Mouse (Mus musculus) hindbrain, embryonic 12.5 days (tissue): ENCODE measurements around the gene Fancc. TPM values are rescaled to one million over a fixed set of nuclear protein-coding genes. Genes with fewer than 3 reads are reported as not detected.

Experiments used
- ATAC-seq: fragments of 200-750 bp; cut with Nextera tagmentation; 2 replicates; pipeline ENCODE4 v1.8.0; 2017; ENCODE audit warnings: moderate TSS enrichment; ENCODE audit not compliant: low FRiP score
- H3K27ac ChIP-seq: fragments of 300-500 bp; sonication (generic); 2 replicates; pipeline ENCODE4 v1.5.1; 2016; ENCODE audit warnings: mild to moderate bottlenecking
- H3K27me3 ChIP-seq: fragments of 300-500 bp; sonication (generic); 2 replicates; pipeline ENCODE4 v1.6.1; 2016; ENCODE audit warnings: mild to moderate bottlenecking
- H3K36me3 ChIP-seq: fragments of 300-500 bp; sonication (generic); 2 replicates; pipeline ENCODE4 v1.6.1; 2016; ENCODE audit warnings: mild to moderate bottlenecking
- H3K4me1 ChIP-seq: fragments of 300-500 bp; sonication (generic); 2 replicates; pipeline ENCODE4 v1.6.1; 2016
- H3K4me2 ChIP-seq: fragments of 300-500 bp; sonication (generic); replicated peaks from 2 replicates; pipeline ENCODE4 v1.6.1; 2016; ENCODE audit warnings: mild to moderate bottlenecking
- H3K4me3 ChIP-seq: fragments of 300-500 bp; sonication (generic); 2 replicates; pipeline ENCODE4 v1.5.1; 2016; ENCODE audit warnings: mild to moderate bottlenecking
- H3K9ac ChIP-seq: fragments of 300-500 bp; sonication (generic); 2 replicates; pipeline ENCODE4 v1.6.1; 2016; ENCODE audit warnings: mild to moderate bottlenecking, moderate library complexity
- H3K9me3 ChIP-seq: fragments of 300-500 bp; sonication (generic); replicated peaks from 2 replicates; pipeline ENCODE4 v1.6.1; 2016; ENCODE audit warnings: mild to moderate bottlenecking
- WGBS: fragments of 180-500 bp; shearing (Covaris S2); methylation state at CpG from one replicate; pipeline ENCODE4 v1.1.7; 2016; 5-methylcytosine and 5-hydroxymethylcytosine counted together
- polyA plus RNA-seq: library from polyadenylated mRNA; unstranded; fragments of >200 nt; fragmentation: Nextera tagmentation; extraction: Ambion mirVana; gene quantifications from 2 replicates; pipeline ENCODE4 v1.2.1, GENCODE M21; 2016

The Fancc gene
- polyA plus RNA-seq, 1 experiment from 2014 or later = 20.4 TPM

DNA sequence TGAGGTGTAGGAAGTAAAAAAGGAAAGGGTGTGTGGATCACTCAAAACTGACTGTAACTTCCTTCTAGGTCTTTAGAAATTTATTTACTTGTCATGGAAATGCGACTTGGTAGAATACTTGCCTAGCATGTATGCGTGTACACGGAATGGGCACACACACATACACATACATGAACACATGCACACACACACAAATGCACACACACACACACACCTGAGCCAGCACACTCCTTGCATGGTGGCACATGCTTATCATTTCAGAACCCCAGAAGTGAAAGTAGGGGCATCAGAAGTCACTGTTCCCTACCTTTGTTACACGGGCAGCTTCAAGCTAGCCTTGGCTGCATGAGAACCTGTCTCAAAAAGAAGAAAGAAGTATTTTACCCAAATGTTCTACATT lies 220.7 kb downstream of the Fancc start:
- no peaks in the 10 kb centered on the region for H3K9me3 ChIP-seq
- ATAC-seq = no peak
- 93% methylated on average over 4 of the region's 4 CpGs for WGBS
- H3K9ac ChIP-seq = no peak overlapping the region
- H3K4me2 ChIP-seq = no peak overlapping the region
- H3K27me3 ChIP-seq = peaks cover 30% of the 10 kb centered on the region
- H3K4me1 ChIP-seq = peaks cover 38% of the 10 kb centered on the region
- H3K36me3 ChIP-seq = no peaks in the 10 kb centered on the region
- H3K4me3 ChIP-seq = no peak overlapping the region
- no peak overlapping the region for H3K27ac ChIP-seq

DNA sequence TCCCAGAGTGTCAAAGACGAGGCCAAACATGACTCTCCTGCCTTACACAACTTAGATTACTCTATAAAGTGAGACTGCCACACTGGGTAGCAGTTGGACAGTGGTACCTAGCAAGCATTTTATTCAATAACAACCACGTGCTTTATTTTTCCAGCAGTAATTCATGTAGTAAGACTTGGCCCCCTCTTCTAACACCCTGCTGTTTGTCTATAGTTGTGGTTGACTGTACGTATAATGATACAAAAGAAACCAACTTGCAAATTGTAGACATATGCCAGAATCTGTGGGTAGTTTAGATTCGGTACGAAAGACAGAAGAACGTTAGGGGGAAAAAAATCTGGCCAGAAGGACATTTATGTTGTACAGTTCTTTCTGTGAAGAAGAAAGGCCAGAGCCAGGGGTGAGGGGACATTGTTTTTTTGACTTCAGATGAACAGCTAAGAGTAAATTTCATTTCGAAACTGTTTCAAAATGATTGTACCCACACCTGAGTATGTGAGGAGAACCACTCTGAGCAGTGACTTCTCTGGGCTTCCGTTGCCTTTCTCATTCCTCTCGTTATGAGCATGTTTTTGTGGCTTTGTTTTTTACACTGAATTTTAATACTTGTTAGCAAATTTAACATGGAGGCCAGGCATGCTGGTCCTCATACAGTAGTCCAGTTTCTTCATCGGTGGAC lies 222.5 kb downstream of the Fancc start:
- no peak overlapping the region for H3K9ac ChIP-seq
- H3K9me3 ChIP-seq = no peaks in the 10 kb centered on the region
- H3K4me1 ChIP-seq = peaks cover 28% of the 10 kb centered on the region
- H3K4me2 ChIP-seq = peak overlapping the region; percentile 30
- ATAC-seq = no peak
- 0 out of 2 replicates have a peak overlapping the region, but pooled peaks have one; percentile 3 for H3K4me3 ChIP-seq
- 83% methylated on average over 10 of the region's 10 CpGs for WGBS
- no peak overlapping the region for H3K27ac ChIP-seq
- H3K36me3 ChIP-seq = no peaks in the 10 kb centered on the region
- H3K27me3 ChIP-seq = peaks cover 40% of the 10 kb centered on the region

DNA sequence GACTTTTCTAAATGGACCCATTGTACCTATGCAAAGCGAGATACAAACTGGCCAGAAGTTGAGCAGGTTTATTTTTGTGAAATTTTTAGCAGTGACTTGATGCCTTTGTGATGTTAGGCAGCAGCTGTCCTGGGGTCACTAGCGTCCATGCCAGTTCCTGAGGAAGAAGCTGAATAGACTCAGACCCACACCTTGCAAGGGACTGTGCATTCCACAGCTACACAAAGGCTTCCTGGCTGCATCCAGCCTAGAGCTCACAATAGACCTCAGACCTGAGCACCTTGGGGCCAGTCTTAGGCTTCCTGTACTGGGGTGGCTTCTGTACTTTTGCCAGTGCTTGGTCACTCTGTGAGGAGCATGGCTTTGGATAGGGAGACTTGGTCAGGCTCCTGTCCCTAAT lies 223.2 kb downstream of the Fancc start:
- Histone ChIP-seq H3K27me3 (peaks cover 44% of the 10 kb centered on the region), H3K27ac (no peak overlapping the region), H3K4me1 (peaks cover 22% of the 10 kb centered on the region), H3K4me2 (peak overlapping the region; percentile 30), H3K9me3 (no peaks in the 10 kb centered on the region), H3K4me3 (peak overlapping the region; percentile 14; the same call in 1 of the 2 replicates), H3K9ac (no peak overlapping the region), H3K36me3 (no peaks in the 10 kb centered on the region)
- 30% methylated on average over 2 of the region's 2 CpGs for WGBS
- no peak for ATAC-seq

DNA sequence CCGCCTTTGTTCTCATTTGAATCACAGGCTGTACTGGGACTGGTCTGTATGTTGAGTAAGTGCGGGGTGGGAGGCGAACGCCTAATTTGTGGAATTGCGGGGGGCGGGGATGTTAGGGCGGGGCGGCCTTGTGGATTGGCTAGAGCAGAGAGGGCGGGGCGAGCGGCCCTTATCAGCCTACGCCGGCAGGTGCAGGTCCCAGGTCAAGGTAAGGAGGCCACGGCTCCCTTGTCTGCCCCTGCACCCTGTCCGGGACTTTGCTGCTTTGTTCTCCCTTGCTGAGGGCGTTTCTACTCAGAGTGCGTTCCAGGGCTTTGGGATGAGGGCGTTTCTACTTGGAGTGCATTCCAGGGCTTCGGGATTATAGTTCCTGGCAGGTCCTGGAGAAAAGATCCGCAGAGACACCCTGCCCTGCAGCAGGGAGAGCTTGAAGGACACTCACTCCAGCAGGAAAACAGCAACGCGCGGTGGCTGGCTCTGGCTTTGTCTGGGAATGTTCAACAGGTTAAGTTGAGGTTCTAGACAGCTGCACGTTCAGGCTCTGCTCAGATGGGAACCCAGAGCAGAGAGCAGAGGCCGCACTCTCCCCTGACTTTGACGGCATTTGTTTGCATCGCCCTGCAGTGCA lies 224.4 kb downstream of the Fancc start:
- Histone ChIP-seq H3K4me1 (peaks cover 14% of the 10 kb centered on the region), H3K9ac (peak overlapping the region; percentile 55), H3K27ac (peak overlapping the region; percentile 52), H3K9me3 (no peaks in the 10 kb centered on the region), H3K4me2 (peak overlapping the region; percentile 75), H3K27me3 (peaks cover 39% of the 10 kb centered on the region), H3K4me3 (peak overlapping the region; percentile 43), H3K36me3 (no peaks in the 10 kb centered on the region)
- 1% methylated on average over 23 of the region's 27 CpGs for WGBS
- peak; percentile 90 for ATAC-seq

DNA sequence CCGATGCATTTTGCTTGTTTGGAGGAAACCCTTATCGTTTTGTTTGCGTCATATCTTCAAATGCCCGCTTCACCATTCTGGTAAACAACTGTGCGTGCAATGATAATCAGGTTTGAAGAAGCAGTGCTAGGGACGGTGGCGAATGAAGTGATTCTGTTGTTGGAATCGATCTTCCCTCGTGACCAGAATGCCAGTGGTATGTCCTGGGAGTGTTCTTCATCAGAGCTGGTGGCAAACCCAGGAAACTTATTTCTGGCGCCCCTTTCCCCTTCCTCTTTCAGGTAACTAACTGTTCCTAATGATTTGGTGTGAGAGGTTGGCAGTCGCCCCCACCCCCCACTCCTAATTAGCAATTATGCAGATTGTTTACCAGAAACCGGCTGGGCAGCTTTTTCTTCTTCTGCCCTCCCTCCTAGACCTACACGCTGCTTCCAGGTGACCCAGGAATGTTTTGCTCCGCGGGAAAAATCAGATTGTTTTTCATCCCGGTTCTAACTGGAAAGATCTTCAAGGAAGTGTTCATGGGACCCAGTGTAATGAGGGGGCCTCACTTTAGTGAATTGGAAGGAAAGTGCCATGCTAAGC lies 225.0 kb downstream of the Fancc start:
- ATAC-seq = peak; percentile 57; the same call in 1 of the 2 replicates
- H3K4me2 ChIP-seq = peak overlapping the region; percentile 75
- no peaks in the 10 kb centered on the region for H3K36me3 ChIP-seq
- 7% methylated on average over 16 of the region's 16 CpGs for WGBS
- H3K9ac ChIP-seq = peak overlapping the region; percentile 55; the same call in 1 of the 2 replicates
- H3K9me3 ChIP-seq = no peaks in the 10 kb centered on the region
- peaks cover 38% of the 10 kb centered on the region for H3K27me3 ChIP-seq
- H3K27ac ChIP-seq = 0 out of 2 replicates have a peak overlapping the region, but pooled peaks have one; percentile 52
- peaks cover 14% of the 10 kb centered on the region for H3K4me1 ChIP-seq
- H3K4me3 ChIP-seq = peak overlapping the region; percentile 43

DNA sequence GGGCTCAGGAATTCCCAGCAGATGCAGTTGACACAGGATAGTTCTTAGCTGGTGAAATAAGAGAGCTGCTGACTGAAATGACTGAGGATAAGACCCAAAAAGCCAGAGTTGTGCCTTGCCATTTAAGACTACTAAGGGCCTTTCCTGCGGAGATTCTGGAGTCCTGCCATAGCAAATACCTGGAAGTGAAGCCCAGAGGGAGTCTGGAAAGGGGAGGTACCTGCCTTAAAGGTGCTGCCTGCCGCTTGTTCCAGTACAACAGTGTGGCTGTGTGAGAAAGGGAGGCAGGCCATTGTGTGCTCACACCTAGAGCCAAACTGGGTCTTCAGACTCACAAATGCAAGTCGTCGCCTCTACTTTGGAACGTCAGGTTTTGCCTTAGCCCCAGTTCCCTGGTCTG lies 226.9 kb downstream of the Fancc start:
- no peak for ATAC-seq
- Histone ChIP-seq H3K4me2 (no peak overlapping the region), H3K27ac (no peak overlapping the region), H3K9ac (no peak overlapping the region), H3K36me3 (no peaks in the 10 kb centered on the region), H3K4me1 (peaks cover 14% of the 10 kb centered on the region), H3K4me3 (no peak overlapping the region), H3K27me3 (peaks cover 32% of the 10 kb centered on the region), H3K9me3 (no peaks in the 10 kb centered on the region)
- WGBS = 25% methylated on average over 5 of the region's 5 CpGs

DNA sequence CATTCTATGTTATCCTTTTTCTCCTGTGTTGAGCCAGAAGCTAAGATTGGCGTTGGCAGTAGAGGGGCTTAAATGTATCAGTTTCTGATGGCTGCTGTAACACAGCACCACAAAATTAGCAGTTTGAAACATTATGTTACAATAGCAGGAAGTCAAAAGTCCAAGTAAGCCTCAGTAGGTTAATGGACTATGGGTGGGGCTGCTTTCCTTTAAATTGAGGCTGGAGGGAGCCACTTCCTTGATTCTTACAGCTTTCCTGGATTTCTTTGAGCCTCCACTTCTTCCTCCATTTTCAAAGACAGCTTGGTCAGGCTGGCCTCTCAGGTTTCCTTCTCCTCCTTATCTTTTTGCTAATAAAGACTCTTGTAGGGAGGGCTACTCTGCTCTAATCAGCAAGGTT lies 228.3 kb downstream of the Fancc start:
- H3K4me1 ChIP-seq = peaks cover 14% of the 10 kb centered on the region
- no peaks in the 10 kb centered on the region for H3K36me3 ChIP-seq
- 86% methylated on average over 1 of the region's 1 CpGs for WGBS
- no peak overlapping the region for H3K4me3 ChIP-seq
- no peak for ATAC-seq
- no peak overlapping the region for H3K27ac ChIP-seq
- H3K27me3 ChIP-seq = peaks cover 29% of the 10 kb centered on the region
- no peak overlapping the region for H3K9ac ChIP-seq
- H3K9me3 ChIP-seq = no peaks in the 10 kb centered on the region
- H3K4me2 ChIP-seq = no peak overlapping the region

DNA sequence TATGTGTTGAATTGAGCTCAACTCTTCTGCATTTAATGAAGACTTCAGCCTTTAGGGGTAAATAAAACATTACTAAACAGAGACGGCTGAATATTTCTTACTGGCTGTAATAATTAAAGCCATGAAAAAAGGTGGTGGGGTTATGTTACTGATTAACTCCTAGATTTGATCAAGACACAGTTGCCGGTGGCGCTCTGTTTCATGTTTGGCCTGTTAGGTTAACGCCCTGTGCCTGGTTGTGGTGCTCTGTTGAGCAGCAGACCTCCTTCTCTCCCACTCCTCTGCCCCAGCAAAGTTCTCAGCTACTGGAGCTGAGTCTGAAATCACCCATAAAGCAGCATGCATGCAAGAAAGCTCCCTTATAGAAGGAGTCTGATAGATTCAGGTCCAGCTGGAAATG lies 228.7 kb downstream of the Fancc start:
- WGBS = 82% methylated on average over 4 of the region's 4 CpGs
- no peak overlapping the region for H3K4me3 ChIP-seq
- H3K36me3 ChIP-seq = no peaks in the 10 kb centered on the region
- peaks cover 29% of the 10 kb centered on the region for H3K27me3 ChIP-seq
- no peaks in the 10 kb centered on the region for H3K9me3 ChIP-seq
- H3K4me2 ChIP-seq = no peak overlapping the region
- H3K4me1 ChIP-seq = peaks cover 14% of the 10 kb centered on the region
- H3K27ac ChIP-seq = no peak overlapping the region
- H3K9ac ChIP-seq = no peak overlapping the region
- ATAC-seq = no peak

DNA sequence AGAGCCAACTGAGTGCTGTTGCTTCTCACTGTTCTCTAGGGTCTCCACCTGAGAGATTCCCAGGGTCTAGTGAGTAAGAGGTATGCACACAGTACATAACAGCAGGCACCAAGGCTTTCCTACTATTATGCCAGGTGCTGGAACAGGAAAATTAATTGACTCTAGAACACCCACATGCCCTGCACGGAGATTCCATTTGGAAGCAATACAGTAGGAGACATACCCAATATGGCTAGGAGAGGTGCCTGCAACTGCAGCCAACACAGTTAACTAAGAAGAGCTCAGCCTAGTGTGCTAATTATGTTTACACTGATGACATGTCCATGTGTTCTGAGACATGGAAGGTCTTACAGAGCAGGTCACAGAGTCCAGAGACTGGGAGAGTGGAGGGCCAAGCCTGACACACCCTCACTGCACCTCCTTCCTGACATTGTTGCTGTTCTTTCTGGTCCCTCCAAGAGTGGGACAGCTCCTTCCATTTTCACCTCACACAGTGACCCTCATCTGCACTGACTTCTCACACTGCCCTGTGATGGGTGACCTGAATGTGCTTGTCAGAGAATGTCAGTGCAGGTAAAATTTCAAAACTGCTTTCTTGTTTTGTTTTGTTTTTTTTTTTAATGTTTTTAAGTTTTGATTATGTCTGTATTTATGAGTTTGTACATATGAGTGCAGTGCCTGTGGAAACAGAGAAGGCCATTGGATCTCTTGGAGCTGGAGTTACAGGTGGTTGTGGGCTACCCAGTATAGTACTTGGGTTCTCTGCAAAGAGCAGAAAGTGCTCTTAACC lies 234.7 kb downstream of the Fancc start:
- Histone ChIP-seq H3K4me3 (no peak overlapping the region), H3K27ac (no peak overlapping the region), H3K36me3 (no peaks in the 10 kb centered on the region), H3K4me1 (peaks cover 23% of the 10 kb centered on the region), H3K27me3 (no peaks in the 10 kb centered on the region), H3K4me2 (no peak overlapping the region), H3K9me3 (no peaks in the 10 kb centered on the region), H3K9ac (no peak overlapping the region)
- 83% methylated on average over 1 of the region's 1 CpGs for WGBS
- ATAC-seq = no peak

DNA sequence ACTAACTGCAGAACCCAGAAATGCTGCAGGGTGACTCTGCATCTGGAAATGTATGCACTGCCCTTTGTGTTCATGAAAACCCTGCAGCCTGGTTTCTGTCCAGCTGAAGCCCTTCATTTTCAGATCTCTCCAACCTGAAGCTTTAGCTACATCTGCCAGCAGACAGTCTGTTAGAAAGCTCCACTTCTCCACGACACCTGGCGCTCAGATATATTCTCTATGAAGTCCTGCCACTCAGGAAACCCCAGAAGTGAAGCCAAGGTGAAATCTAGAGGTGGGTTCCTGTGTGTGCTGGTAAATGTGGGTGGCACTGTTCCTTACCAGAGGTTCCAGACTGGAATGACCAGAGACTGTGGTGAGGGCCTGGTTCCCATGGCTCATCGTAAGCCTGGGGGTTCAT lies 235.4 kb downstream of the Fancc start:
- no peak overlapping the region for H3K4me2 ChIP-seq
- H3K4me3 ChIP-seq = no peak overlapping the region
- no peak overlapping the region for H3K27ac ChIP-seq
- no peak overlapping the region for H3K9ac ChIP-seq
- H3K4me1 ChIP-seq = peaks cover 23% of the 10 kb centered on the region
- WGBS = 98% methylated on average over 3 of the region's 3 CpGs
- no peaks in the 10 kb centered on the region for H3K9me3 ChIP-seq
- 0 out of 2 replicates have a peak, but pooled peaks cover 5% of the 10 kb centered on the region for H3K36me3 ChIP-seq
- ATAC-seq = no peak
- no peaks in the 10 kb centered on the region for H3K27me3 ChIP-seq

DNA sequence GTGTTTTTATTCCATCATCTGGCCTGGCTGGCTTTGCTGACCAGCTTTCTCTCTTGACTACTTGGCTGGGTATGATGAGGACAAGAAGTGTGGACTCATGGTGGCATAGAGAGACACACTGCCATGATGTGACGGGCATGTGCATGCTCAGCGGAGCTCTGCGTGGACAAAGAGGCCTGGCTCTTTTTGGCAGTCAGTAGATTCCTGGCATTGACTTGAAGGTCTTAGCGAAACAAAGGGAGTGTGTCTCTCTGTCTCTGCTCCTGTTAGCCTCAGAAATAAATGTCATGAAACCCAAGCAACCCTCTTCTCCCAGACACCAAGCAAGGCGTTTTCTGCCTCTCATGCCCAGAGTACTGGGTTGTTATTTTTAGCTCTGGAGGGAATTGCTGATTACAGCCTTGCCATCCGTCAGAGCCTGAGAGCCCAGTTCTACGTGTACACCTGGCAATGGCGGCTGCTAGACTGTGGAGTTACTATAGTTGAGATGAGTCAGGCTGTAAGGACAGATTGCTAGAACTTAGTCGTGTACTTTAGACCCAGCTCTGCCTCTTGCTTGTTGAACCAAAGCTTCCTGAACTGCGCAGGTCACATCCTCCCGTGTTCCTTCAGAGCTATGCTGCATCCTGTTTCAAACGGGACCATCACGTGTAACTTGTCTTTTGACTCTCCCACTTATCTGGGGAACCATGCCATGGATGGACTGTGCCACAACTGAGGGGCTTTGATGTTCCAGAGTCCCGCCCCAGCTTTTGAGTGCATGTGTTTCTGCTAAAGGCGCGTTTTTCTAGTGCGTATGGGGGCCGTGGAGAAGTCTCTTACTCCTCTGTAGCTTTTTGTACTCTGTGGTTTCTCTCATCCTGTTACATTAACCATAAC lies 236.1 kb downstream of the Fancc start:
- no peaks in the 10 kb centered on the region for H3K27me3 ChIP-seq
- 66% methylated on average over 18 of the region's 18 CpGs for WGBS
- H3K4me3 ChIP-seq = no peak overlapping the region
- H3K4me1 ChIP-seq = peaks cover 23% of the 10 kb centered on the region
- ATAC-seq = 0 out of 2 replicates have a peak, but pooled peaks have one; percentile 51
- no peaks in the 10 kb centered on the region for H3K9me3 ChIP-seq
- no peak overlapping the region for H3K4me2 ChIP-seq
- H3K36me3 ChIP-seq = 0 out of 2 replicates have a peak, but pooled peaks cover 6% of the 10 kb centered on the region
- H3K9ac ChIP-seq = no peak overlapping the region
- peak overlapping the region; percentile 4; the same call in 1 of the 2 replicates for H3K27ac ChIP-seq
